Mouse (Mus musculus): ENCODE data around the gene Usp48. TPM values are rescaled to one million over a fixed set of nuclear protein-coding genes. Genes with fewer than 3 reads are reported as not detected.

Usp48 gene
- polyA plus RNA-seq, 1 experiment from 2014 or later: 28.4 TPM

DNA sequence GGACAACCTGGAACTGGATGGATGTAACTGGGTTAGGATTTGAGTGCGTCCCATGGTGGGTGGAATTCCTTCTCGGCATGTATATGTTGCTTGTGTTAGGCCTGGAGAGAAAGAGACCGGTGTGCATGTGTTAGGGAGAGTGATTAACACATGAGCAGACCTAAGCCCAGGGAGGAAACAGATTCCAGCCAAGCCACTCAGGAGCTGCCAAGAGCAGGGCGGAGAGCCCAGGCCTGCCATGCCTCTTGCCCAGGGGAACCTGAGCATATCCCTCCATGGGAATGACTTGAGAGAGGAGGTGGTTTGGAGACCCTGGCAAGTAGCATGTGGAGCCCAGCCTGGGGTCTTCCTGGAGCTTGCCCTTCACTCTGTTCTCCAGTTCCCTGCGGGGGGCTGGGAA lies 84.4 kb downstream of the Usp48 start:
- Histone ChIP-seq H3K4me1 (ENCODE audit: insufficient read depth) (no peaks in the 10 kb centered on the region), H3K4me2 (ENCODE audit: low read depth, low read length) (no peak overlapping the region), H3K9me3 (ENCODE audit: low read length) (no peaks in the 10 kb centered on the region), H3K27ac (ENCODE audit: low read depth) (no peak overlapping the region), H3K9ac (replicated peaks) (no peak overlapping the region), H3K27me3 (ENCODE audit: insufficient read depth, low read length) (peaks cover 33% of the 10 kb centered on the region), H3K4me3 (ENCODE audit: low read depth, low read length) (no peak overlapping the region), H3K36me3 (replicated peaks; ENCODE audit: insufficient read depth, low read length) (no peaks in the 10 kb centered on the region)
- DNase-seq (no peak), ATAC-seq (no peak)
- TF ChIP-seq CTCF (IDR thresholded peaks at IDR 0.05; ENCODE audit: low read depth) (no peak), EP300 (IDR thresholded peaks at IDR 0.05; ENCODE audit: low read depth) (no peak)
- WGBS (ENCODE audit: insufficient replicate concordance): 75% methylated on average over 5 of the region's 5 CpGs

- no peak for ATAC-seq
These were observed 85.0 kb downstream of the Usp48 start for GRCm38 (mm10) chr4:137678568-137678967.

GRCm38 (mm10) chr4:137679979-137680550 lies 86.5 kb downstream of the Usp48 start:
- Histone ChIP-seq H3K9ac (replicated peaks) (no peak overlapping the region), H3K4me2 (ENCODE audit: low read depth, low read length) (no peak overlapping the region), H3K9me3 (ENCODE audit: low read length) (no peaks in the 10 kb centered on the region), H3K36me3 (replicated peaks; ENCODE audit: insufficient read depth, low read length) (no peaks in the 10 kb centered on the region), H3K4me3 (ENCODE audit: low read depth, low read length) (no peak overlapping the region), H3K4me1 (ENCODE audit: insufficient read depth) (no peaks in the 10 kb centered on the region), H3K27ac (ENCODE audit: low read depth) (no peak overlapping the region), H3K27me3 (ENCODE audit: insufficient read depth, low read length) (peaks cover 42% of the 10 kb centered on the region)
- no peak for TF ChIP-seq EP300 (IDR thresholded peaks at IDR 0.05; ENCODE audit: low read depth)
- no peak for TF ChIP-seq CTCF (IDR thresholded peaks at IDR 0.05; ENCODE audit: low read depth)
- DNase-seq: no peak
- ATAC-seq: no peak
- 68% methylated on average over 2 of the region's 2 CpGs for WGBS (ENCODE audit: insufficient replicate concordance)

More at GRCm38 (mm10) chr4:137678568-137678967, 85.0 kb downstream of the Usp48 start:
- TF ChIP-seq CTCF (IDR thresholded peaks at IDR 0.05; ENCODE audit: low read depth) (no peak), EP300 (IDR thresholded peaks at IDR 0.05; ENCODE audit: low read depth) (no peak)
- H3K27me3 ChIP-seq (ENCODE audit: insufficient read depth, low read length): peaks cover 37% of the 10 kb centered on the region
- no peak overlapping the region for H3K9ac ChIP-seq (replicated peaks)
- no peak overlapping the region for H3K4me3 ChIP-seq (ENCODE audit: low read depth, low read length)
- no peaks in the 10 kb centered on the region for H3K4me1 ChIP-seq (ENCODE audit: insufficient read depth)
- no peak overlapping the region for H3K27ac ChIP-seq (ENCODE audit: low read depth)
- DNase-seq: no peak
- no peaks in the 10 kb centered on the region for H3K36me3 ChIP-seq (replicated peaks; ENCODE audit: insufficient read depth, low read length)
- no peaks in the 10 kb centered on the region for H3K9me3 ChIP-seq (ENCODE audit: low read length)
- no peak overlapping the region for H3K4me2 ChIP-seq (ENCODE audit: low read depth, low read length)
- 64% methylated on average over 9 of the region's 9 CpGs for WGBS (ENCODE audit: insufficient replicate concordance)

GRCm38 (mm10) chr4:137680721-137681120 lies 87.2 kb downstream of the Usp48 start:
- Histone ChIP-seq H3K9me3 (ENCODE audit: low read length) (no peaks in the 10 kb centered on the region), H3K27me3 (ENCODE audit: insufficient read depth, low read length) (peaks cover 42% of the 10 kb centered on the region), H3K4me2 (ENCODE audit: low read depth, low read length) (no peak overlapping the region), H3K27ac (ENCODE audit: low read depth) (no peak overlapping the region), H3K4me3 (ENCODE audit: low read depth, low read length) (no peak overlapping the region), H3K9ac (replicated peaks) (no peak overlapping the region), H3K4me1 (ENCODE audit: insufficient read depth) (no peaks in the 10 kb centered on the region), H3K36me3 (replicated peaks; ENCODE audit: insufficient read depth, low read length) (no peaks in the 10 kb centered on the region)
- no peak for TF ChIP-seq EP300 (IDR thresholded peaks at IDR 0.05; ENCODE audit: low read depth)
- TF ChIP-seq CTCF (IDR thresholded peaks at IDR 0.05; ENCODE audit: low read depth): no peak
- 42% methylated on average over 7 of the region's 7 CpGs for WGBS (ENCODE audit: insufficient replicate concordance)
- ATAC-seq: no peak
- DNase-seq: no peak

GRCm38 (mm10) chr4:137681408-137682104 lies 88.0 kb downstream of the Usp48 start:
- 7% methylated on average over 46 of the region's 52 CpGs for WGBS (ENCODE audit: insufficient replicate concordance)
- Histone ChIP-seq H3K27ac (ENCODE audit: low read depth) (no peak overlapping the region), H3K4me2 (ENCODE audit: low read depth, low read length) (peak overlapping the region; percentile 45), H3K4me1 (ENCODE audit: insufficient read depth) (no peaks in the 10 kb centered on the region), H3K36me3 (replicated peaks; ENCODE audit: insufficient read depth, low read length) (no peaks in the 10 kb centered on the region), H3K9ac (replicated peaks) (no peak overlapping the region), H3K27me3 (ENCODE audit: insufficient read depth, low read length) (peaks cover 42% of the 10 kb centered on the region), H3K9me3 (ENCODE audit: low read length) (no peaks in the 10 kb centered on the region), H3K4me3 (ENCODE audit: low read depth, low read length) (no peak overlapping the region)
- DNase-seq (no peak), ATAC-seq (no peak)
- no peak for TF ChIP-seq CTCF (IDR thresholded peaks at IDR 0.05; ENCODE audit: low read depth)
- TF ChIP-seq EP300 (IDR thresholded peaks at IDR 0.05; ENCODE audit: low read depth): no peak

DNA sequence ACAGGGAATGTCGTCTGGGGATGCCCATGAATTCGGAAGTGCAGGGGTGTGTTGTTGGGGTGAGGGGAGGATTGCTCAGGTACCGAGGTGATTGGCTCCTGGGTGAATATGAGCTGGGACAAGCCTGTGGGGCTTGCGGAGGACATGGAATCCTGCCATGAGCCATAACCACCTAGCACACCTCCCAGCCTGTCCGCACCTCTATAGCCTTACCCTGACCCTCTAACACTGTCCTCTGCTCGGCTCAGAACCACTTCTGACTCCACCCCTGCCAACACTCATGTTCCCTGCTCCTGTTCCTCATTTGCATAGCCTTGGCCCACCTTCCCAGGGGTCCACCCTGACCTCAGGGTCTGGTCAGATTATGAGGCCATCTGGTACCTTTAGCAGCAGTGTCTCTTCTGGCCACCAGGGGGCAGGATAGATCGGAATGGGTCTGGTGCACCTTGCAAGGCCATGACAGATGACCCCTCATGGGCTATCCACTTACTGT lies 89.5 kb downstream of the Usp48 start:
- H3K36me3 ChIP-seq (replicated peaks; ENCODE audit: insufficient read depth, low read length): no peaks in the 10 kb centered on the region
- H3K27me3 ChIP-seq (ENCODE audit: insufficient read depth, low read length): peaks cover 42% of the 10 kb centered on the region
- TF ChIP-seq EP300 (IDR thresholded peaks at IDR 0.05; ENCODE audit: low read depth) (no peak), CTCF (IDR thresholded peaks at IDR 0.05; ENCODE audit: low read depth) (peak; percentile 94)
- H3K4me1 ChIP-seq (ENCODE audit: insufficient read depth): no peaks in the 10 kb centered on the region
- DNase-seq (no peak), ATAC-seq (peak; percentile 35; the same call in 1 of the 2 replicates)
- WGBS (ENCODE audit: insufficient replicate concordance): 37% methylated on average over 7 of the region's 7 CpGs
- no peak overlapping the region for H3K4me3 ChIP-seq (ENCODE audit: low read depth, low read length)
- H3K27ac ChIP-seq (ENCODE audit: low read depth): no peak overlapping the region
- no peak overlapping the region for H3K4me2 ChIP-seq (ENCODE audit: low read depth, low read length)
- no peaks in the 10 kb centered on the region for H3K9me3 ChIP-seq (ENCODE audit: low read length)
- H3K9ac ChIP-seq (replicated peaks): no peak overlapping the region

Data from liver, postnatal 0 days (tissue).